8 mouse cellular contexts compared by ENCODE assay signal in genomic region chr16:30309395-30310170, GRCm38 (mm10). TPM values are rescaled to one million over a fixed set of nuclear protein-coding genes. Genes with fewer than 3 reads are reported as not detected.
DNase-seq lines count a peak whose midpoint lies in the region; ATAC-seq and TF ChIP-seq lines count a peak whose summit lies in the region.

No protein-coding gene starts in this region.

- no peak for ATAC-seq in CD4-positive, CD25-positive, alpha-beta regulatory T cell, adult 4 months
- peak; percentile 21 for ATAC-seq in forebrain, postnatal 0 days
- ATAC-seq in kidney, postnatal 0 days (replicated peaks; ENCODE audit: low FRiP score, low read depth) = no peak
- ATAC-seq in midbrain, embryonic 12.5 days (ENCODE audit: low FRiP score, low read depth) = no peak

- no peak for TF ChIP-seq CTCF in testis, adult 2 months (IDR thresholded peaks at IDR 0.05; ENCODE audit: control insufficient read depth, insufficient read depth, insufficient replicate concordance, low read depth, low read length)
- TF ChIP-seq CTCF in forebrain, postnatal 0 days (IDR thresholded peaks at IDR 0.05; ENCODE audit: low read depth) = no peak
- no peak for TF ChIP-seq CTCF in kidney, postnatal 0 days (IDR thresholded peaks at IDR 0.05; ENCODE audit: low read depth)

- no peak for TF ChIP-seq POLR2A in testis, adult 2 months (IDR thresholded peaks at IDR 0.05; ENCODE audit: control insufficient read depth, low read depth, low read length)

- H3K9ac ChIP-seq in forebrain, postnatal 0 days = peak overlapping the region; percentile 62; the same call in 1 of the 2 replicates
- 0 out of 2 replicates have a peak overlapping the region, but pooled peaks have one; percentile 41 for H3K9ac ChIP-seq in kidney, postnatal 0 days (ENCODE audit: low read depth, low read length)
- no peak overlapping the region for H3K9ac ChIP-seq in midbrain, embryonic 12.5 days (replicated peaks)

- H3K4me2 ChIP-seq in forebrain, postnatal 0 days (ENCODE audit: low read depth) = peak overlapping the region; percentile 91
- H3K4me2 ChIP-seq in kidney, postnatal 0 days (ENCODE audit: low read length) = peak overlapping the region; percentile 90
- peak overlapping the region; percentile 99 for H3K4me2 ChIP-seq in midbrain, embryonic 12.5 days (replicated peaks)

- H3K4me3 ChIP-seq in testis, adult 2 months (ENCODE audit: control insufficient read depth, low read depth, low read length) = peak overlapping the region; percentile 75
- H3K4me3 ChIP-seq in forebrain, postnatal 0 days (ENCODE audit: low read depth, low read length) = peak overlapping the region; percentile 57
- peak overlapping the region; percentile 39 for H3K4me3 ChIP-seq in kidney, postnatal 0 days (replicated peaks; ENCODE audit: low read depth, low read length)
- H3K4me3 ChIP-seq in midbrain, embryonic 12.5 days = peak overlapping the region; percentile 59

- H3K9me3 ChIP-seq in forebrain, postnatal 0 days (ENCODE audit: low read length) = no peaks in the 10 kb centered on the region
- no peaks in the 10 kb centered on the region for H3K9me3 ChIP-seq in kidney, postnatal 0 days (replicated peaks; ENCODE audit: low read length)
- H3K9me3 ChIP-seq in midbrain, embryonic 12.5 days = no peaks in the 10 kb centered on the region

- peaks cover 22% of the 10 kb centered on the region for H3K4me1 ChIP-seq in testis, adult 2 months (ENCODE audit: control insufficient read depth, insufficient read depth, low read length)
- 0 out of 2 replicates have a peak, but pooled peaks cover 7% of the 10 kb centered on the region for H3K4me1 ChIP-seq in forebrain, postnatal 0 days (ENCODE audit: insufficient read depth)
- peaks cover 15% of the 10 kb centered on the region for H3K4me1 ChIP-seq in kidney, postnatal 0 days (replicated peaks; ENCODE audit: insufficient read depth, low read length)
- peaks cover 19% of the 10 kb centered on the region for H3K4me1 ChIP-seq in midbrain, embryonic 12.5 days

- peak; percentile 36 for DNase-seq in CD4-positive, CD25-positive, alpha-beta regulatory T cell, adult 2 months (ENCODE audit: low read depth, low spot score)
- no peak for DNase-seq in testis, postnatal 14 days (ENCODE audit: low spot score)
- DNase-seq in forebrain, postnatal 0 days = no peak
- DNase-seq in kidney, postnatal 0 days (ENCODE audit: low spot score) = peak; percentile 21
- no peak for DNase-seq in ovary, postnatal 14 days (ENCODE audit: low spot score)

- 6% methylated on average over 34 of the region's 34 CpGs for WGBS in forebrain, postnatal 0 days
- 4% methylated on average over 34 of the region's 34 CpGs for WGBS in kidney, postnatal 0 days
- WGBS in midbrain, embryonic 12.5 days = 4% methylated on average over 34 of the region's 34 CpGs

- no peaks in the 10 kb centered on the region for H3K27me3 ChIP-seq in testis, adult 2 months (ENCODE audit: control insufficient read depth, insufficient read depth, low read length)
- peaks cover 6% of the 10 kb centered on the region for H3K27me3 ChIP-seq in forebrain, postnatal 0 days (ENCODE audit: insufficient read depth, low read length)
- peaks cover 19% of the 10 kb centered on the region for H3K27me3 ChIP-seq in kidney, postnatal 0 days (ENCODE audit: insufficient read depth, low read length)
- peaks cover 68% of the 10 kb centered on the region for H3K27me3 ChIP-seq in midbrain, embryonic 12.5 days

- no peaks in the 10 kb centered on the region for H3K36me3 ChIP-seq in testis, adult 2 months (ENCODE audit: control insufficient read depth, insufficient read depth, low read length)
- no peaks in the 10 kb centered on the region for H3K36me3 ChIP-seq in forebrain, postnatal 0 days (ENCODE audit: insufficient read depth)
- H3K36me3 ChIP-seq in kidney, postnatal 0 days (ENCODE audit: insufficient read depth, low read length) = no peaks in the 10 kb centered on the region
- no peaks in the 10 kb centered on the region for H3K36me3 ChIP-seq in midbrain, embryonic 12.5 days

- no peak overlapping the region for H3K27ac ChIP-seq in testis, adult 2 months (ENCODE audit: control insufficient read depth, insufficient read depth, low read depth, low read length)
- H3K27ac ChIP-seq in forebrain, postnatal 0 days (ENCODE audit: low read depth, low read length) = no peak overlapping the region
- H3K27ac ChIP-seq in kidney, postnatal 0 days = no peak overlapping the region
- no peak overlapping the region for H3K27ac ChIP-seq in midbrain, embryonic 12.5 days (replicated peaks)

RNA-seq across cellular contexts. Expression of gene Gp5, which starts 1.0 kb away (rescaled TPM):
- not detected for polyA plus RNA-seq in CD4-positive, CD25-positive, alpha-beta regulatory T cell, adult 4 months (2017; shearing (Covaris generic))
- 1.6 and 1.7 TPM in 2 replicates for polyA plus RNA-seq in testis, adult 2 months (2012; rRNA removed)
- 0.24 and 0.54 TPM in 2 replicates for total RNA-seq in forebrain, postnatal 0 days (2014; rRNA removed)
- 0.43 and 0.82 TPM in 2 replicates for polyA plus RNA-seq in forebrain, postnatal 0 days (2015; fragmentation: Nextera tagmentation; extraction: Ambion mirVana)
- polyA plus RNA-seq in kidney, postnatal 0 days (2015; fragmentation: Nextera tagmentation; extraction: Ambion mirVana) = 0.14 and 0.16 TPM in 2 replicates
- polyA plus RNA-seq in midbrain, embryonic 12.5 days (2016; fragmentation: Nextera tagmentation; extraction: Ambion mirVana) = 1.6 and 1.9 TPM in 2 replicates

RNA-seq across cellular contexts. Expression of gene Lrrc15, which starts 26.5 kb away (rescaled TPM):
- not detected for polyA plus RNA-seq in CD4-positive, CD25-positive, alpha-beta regulatory T cell, adult 4 months (2017; shearing (Covaris generic))
- polyA plus RNA-seq in testis, adult 2 months (2012; rRNA removed) = 0.06 TPM in 2 replicates
- 0.15 and 0.48 TPM in 2 replicates for total RNA-seq in forebrain, postnatal 0 days (2014; rRNA removed)
- 0.04 and 0.12 TPM in 2 replicates for polyA plus RNA-seq in forebrain, postnatal 0 days (2015; fragmentation: Nextera tagmentation; extraction: Ambion mirVana)
- polyA plus RNA-seq in kidney, postnatal 0 days (2015; fragmentation: Nextera tagmentation; extraction: Ambion mirVana) = 0.78 and 0.84 TPM in 2 replicates
- 0.71 and 1.0 TPM in 2 replicates for polyA plus RNA-seq in midbrain, embryonic 12.5 days (2016; fragmentation: Nextera tagmentation; extraction: Ambion mirVana)

RNA-seq across cellular contexts. Expression of gene Cpn2, which starts 42.3 kb away (rescaled TPM):
- not detected for polyA plus RNA-seq in CD4-positive, CD25-positive, alpha-beta regulatory T cell, adult 4 months (2017; shearing (Covaris generic))
- 0.02 TPM in 1 of 2 replicates, not detected in the other for polyA plus RNA-seq in testis, adult 2 months (2012; rRNA removed)
- not detected in 2 replicates for total RNA-seq in forebrain, postnatal 0 days (2014; rRNA removed)
- not detected in 2 replicates for polyA plus RNA-seq in forebrain, postnatal 0 days (2015; fragmentation: Nextera tagmentation; extraction: Ambion mirVana)
- not detected in 2 replicates for polyA plus RNA-seq in kidney, postnatal 0 days (2015; fragmentation: Nextera tagmentation; extraction: Ambion mirVana)
- polyA plus RNA-seq in midbrain, embryonic 12.5 days (2016; fragmentation: Nextera tagmentation; extraction: Ambion mirVana) = not detected in 2 replicates

Comparison
In these comparisons a context has a peak if more than half of its experiments do, and no peak if none do; other contexts are left out.
1. DNase-seq: peak in CD4-positive, CD25-positive, alpha-beta regulatory T cell, adult 2 months (single experiment) and kidney, postnatal 0 days (single experiment); none in testis, postnatal 14 days (single experiment), forebrain, postnatal 0 days (single experiment) and ovary, postnatal 14 days (single experiment).
2. Peak in every context shown above with its lines, with median percentiles within 50 percentile points of each other: H3K4me3 ChIP-seq and H3K4me2 ChIP-seq.